Mouse (Mus musculus): ENCODE measurements around the gene Nipa2.
"Not testable (repeated sequence)": the region's sequence is repeated elsewhere in the genome, so short reads cannot be mapped to it uniquely, and the experiment has no call there.

Gene Nipa2

DNA sequence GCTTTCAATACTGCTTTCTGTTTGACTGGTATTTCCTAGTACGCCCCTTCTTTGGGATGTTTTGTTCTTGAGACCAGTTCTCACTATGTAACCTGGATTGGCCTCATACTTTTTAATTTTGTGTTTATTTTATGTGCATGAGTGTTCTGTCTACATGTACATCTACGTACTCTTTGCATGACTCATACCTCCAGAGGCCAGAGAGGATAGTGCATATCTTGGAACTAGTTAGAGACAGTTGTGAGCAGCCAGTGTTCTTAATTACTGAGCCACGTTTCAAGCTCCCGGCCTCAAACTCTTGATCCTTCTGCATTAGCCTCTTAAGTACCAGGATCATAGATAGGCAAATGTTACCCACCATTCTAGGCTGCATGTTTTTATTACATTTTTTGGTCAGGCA, 23.9 kb downstream of the Nipa2 start:
- no peak for DNase-seq (ENCODE audit: low spot score)

DNA sequence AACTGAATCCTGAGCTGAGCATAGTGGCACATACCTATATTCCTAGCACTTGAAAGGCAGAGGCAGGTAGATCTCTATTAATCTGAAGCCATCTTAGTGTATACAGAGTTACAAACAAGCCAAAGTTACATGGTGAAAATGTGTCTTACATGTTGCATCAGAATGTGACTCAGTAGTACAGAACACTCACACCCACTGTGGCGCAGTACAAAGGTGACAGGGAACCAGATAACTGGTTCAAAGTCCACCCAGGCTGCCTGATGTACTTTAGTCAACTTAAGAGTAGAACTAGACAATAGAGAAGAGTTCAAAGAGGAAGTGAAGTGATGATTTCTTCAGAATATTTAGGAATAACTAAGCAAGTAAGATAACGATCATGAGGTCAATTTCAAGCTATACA, 27.3 kb downstream of the Nipa2 start:
- DNase-seq (ENCODE audit: low spot score) = no peak

DNA sequence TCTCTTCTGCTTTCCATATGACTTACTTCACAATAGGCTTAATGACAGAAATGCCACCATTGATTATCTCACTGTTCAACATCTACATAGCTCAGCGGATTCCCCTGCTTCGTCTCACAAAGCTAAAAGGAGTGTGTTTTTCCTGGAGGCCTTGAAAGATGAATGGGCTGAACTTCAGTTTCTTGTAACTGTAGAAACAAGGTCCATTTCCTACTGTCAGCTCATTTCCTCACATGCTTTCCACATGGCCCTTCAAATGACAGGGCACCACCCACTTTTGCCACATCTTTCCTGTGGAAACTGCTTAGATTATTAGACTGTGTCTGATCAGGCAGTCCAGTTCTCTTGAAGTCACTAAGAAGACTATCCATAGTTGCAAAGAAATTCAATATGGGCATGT, 33.6 kb downstream of the Nipa2 start:
- DNase-seq (ENCODE audit: low spot score) = no peak

DNA sequence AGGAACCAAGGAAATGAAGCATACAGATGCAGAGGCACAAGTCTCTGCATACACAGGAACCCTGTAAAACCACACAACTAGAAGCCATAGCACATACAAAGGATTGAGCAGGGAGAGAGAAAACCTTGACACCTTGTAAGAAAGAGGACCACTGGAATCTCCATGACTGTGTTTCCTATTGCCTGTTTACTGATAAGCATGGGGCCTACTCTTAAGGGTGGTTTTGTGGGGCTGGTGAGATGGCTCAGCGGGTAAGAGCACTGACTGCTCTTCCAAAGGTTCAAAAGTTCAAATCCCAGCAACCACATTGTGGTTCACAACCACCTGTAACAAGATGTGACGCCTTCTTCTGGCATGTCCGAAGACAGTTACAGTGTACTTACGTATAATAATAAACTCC, 35.0 kb downstream of the Nipa2 start:
- no peak for DNase-seq (ENCODE audit: low spot score)

DNA sequence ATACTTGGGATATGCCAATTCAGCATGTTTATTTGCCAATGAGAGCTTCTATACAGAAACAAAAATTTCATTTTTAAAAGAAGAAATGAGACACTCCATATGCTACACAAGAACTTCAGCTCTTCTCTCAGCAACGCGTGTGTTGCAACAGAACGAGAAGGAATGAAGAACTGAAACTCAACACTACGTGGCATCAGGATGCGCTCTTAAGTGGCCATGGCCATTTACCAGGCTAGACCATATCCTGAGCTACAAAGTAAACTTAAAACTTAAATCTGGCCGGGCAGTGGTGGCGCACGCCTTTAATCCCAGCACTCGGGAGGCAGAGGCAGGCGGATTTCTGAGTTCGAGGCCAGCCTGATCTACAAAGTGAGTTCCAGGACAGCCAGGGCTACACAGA, 43.9 kb downstream of the Nipa2 start:
- DNase-seq (ENCODE audit: low spot score) = not testable (repeated sequence)

DNA sequence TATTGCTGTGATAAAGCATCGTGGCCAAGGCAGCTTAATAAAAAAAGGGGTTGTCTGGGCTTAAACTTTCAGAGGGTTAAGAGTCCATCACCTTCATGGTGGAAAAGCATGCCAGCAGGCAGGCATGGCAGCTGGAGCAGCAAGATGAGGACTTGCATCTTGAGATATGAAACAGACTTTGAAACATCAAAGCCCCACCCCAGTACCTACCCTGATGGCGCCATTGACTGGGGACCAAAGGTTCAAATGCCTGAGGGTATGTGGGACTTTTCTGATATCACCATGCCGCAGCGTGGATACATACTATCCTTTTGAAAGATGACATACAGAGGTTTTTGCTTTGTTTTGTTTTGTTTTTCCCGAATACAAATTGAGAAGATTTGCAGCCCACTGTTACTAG, 50.2 kb downstream of the Nipa2 start:
- no peak for DNase-seq (ENCODE audit: low spot score)

DNA sequence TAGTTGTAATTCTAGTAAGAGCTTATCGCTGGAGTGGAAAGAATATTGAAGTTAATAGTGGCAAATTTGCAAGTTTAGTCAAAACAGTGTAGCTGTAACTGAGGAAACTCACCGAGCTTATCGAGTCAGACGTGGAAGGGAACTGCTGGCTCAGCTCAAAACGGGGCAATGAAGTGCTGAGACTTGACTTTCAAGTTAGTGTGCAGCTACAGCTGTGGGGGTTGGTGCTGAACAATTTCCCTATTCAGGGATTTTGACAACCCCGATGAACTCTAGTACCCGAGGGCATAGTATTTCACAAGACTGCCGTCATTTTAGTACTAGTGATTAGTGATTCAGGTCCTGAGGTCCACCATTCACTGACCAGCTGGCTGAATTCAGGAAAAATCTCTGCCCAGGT, 50.9 kb downstream of the Nipa2 start:
- no peak for DNase-seq (ENCODE audit: low spot score)

DNA sequence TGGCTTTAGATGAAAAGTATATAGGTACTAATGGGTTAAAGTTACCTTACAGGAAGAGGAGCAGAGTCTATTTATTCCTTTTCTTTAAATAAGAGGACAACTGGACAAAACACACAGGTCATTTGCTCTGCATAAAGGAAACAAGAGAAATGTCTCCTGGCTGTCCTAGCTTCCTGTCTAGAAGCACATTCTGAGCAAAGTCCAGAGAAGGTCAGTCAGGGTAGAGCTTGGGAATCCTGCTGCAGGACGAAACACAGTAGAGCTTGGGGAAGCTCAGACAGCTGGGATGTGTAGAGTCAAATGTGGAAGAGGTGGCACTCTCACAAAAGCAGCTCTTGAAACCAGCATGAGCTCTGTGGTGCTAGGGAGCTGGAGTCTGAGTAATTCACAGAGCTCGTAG, 51.9 kb downstream of the Nipa2 start:
- no peak for DNase-seq (ENCODE audit: low spot score)

DNA sequence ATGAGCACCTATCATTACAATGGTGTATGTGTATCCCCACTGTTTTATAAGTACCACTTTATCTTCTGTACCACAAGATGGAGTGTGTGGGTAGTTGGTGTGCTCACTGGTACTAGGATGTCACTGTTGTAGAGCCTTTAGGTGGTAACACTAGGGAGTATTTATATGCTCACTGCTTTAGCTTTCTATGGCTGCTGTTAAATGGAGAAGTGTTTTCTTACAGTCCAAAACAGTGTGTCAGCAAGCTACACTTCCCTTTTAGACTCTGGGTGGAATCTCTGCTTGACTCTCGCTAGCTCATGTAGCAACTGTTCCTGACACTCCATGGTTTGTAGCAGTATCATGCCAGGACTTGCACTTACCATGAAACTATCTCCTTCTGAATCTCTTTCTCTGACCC, 52.8 kb downstream of the Nipa2 start:
- no peak for DNase-seq (ENCODE audit: low spot score)

DNA sequence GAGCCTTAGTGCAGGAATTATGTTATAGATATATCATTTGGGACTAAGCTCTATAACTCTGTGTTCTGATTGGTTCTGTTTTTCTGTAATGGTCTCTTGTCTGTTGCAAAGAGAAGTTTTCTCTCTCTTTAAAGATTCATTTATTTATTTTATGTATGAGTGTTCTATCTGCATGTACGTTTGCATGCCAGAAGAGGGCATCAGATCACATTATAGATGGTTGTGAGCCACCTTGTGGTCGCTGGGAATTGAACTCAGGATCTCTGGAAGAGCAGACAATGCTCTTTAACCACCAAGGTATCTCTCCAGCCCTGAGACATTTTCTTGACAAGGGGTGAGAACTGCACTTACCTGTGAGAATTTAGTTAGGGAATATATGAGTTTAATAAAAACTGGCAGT, 56.8 kb downstream of the Nipa2 start:
- no peak for DNase-seq (ENCODE audit: low spot score)

DNA sequence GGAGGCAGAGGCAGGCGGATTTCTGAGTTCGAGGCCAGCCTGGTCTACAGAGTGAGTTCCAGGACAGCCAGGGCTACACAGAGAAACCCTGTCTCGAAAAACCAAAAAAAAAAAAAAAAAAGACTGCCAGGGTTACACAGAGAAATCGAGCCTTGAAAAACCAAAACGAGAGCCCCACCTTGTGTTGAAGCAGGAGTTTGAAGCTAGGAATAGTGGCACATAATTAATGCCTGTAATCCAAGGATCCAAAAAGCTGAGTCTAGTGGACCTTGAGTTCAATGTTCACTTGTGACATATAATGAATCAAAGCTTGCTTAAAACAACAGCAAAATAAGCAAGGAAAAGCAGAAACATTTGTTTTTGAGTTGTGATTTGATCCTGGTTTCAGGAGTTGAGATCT, 58.5 kb downstream of the Nipa2 start:
- DNase-seq (ENCODE audit: low spot score) = no peak

DNA sequence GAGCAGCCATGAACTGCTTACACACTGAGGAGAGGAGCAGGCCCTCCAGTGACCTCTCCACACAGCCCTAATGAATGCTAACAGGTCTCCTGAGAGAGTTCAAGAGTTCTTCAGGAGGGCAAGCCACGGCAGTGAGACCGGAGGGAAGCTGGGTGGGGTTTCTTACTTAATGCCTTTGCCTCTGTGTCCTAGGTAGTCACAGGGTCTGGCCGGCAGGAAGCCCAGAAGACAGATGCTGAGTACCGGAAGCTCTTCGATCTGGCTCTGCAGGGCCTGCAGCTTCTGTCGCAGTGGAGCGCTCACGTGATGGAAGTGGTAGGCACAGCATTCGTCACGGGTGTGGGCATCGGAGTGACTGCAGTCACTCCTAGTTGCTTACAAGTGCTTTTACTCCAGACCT, 70.5 kb downstream of the Nipa2 start:
- DNase-seq (ENCODE audit: low spot score) = no peak

DNA sequence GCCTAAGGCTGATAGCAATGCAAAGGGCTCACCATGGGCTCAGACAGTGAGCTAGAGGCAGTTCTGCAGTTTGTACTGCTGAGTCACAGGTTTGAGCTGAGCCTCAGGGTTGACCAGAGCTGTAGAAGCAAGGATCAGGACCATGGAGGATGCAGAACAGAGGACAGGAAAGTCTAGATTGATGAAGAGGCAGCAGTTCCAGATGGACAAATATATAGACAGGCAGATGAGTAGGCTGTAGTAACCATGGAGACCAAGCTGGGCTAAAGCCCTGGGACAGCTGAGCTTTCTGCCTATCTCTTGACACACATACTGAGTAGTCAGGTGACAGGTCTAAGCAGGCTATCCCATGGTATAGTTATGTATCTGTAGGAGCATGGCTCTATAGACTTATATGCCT, 71.5 kb downstream of the Nipa2 start:
- no peak for DNase-seq (ENCODE audit: low spot score)

DNA sequence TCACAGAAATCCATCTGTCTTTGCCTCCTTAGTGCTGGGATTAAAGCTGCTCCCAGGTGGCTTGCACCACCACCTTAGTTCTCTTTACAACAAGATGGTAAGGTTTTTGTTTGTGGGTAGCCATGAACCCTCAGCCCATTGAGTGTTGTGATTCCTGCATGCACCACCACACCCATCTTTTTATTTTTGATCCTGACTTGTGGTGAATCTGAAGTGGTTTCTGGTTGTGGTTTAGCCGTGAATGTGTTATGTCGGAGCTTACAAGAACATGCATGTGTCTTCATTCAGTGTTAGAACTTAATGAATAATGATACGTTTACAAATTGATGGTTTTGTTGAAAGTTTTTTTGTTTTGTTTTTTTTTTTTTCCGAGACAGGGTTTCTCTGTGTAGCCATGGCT, 72.3 kb downstream of the Nipa2 start:
- no peak for DNase-seq (ENCODE audit: low spot score)

DNA sequence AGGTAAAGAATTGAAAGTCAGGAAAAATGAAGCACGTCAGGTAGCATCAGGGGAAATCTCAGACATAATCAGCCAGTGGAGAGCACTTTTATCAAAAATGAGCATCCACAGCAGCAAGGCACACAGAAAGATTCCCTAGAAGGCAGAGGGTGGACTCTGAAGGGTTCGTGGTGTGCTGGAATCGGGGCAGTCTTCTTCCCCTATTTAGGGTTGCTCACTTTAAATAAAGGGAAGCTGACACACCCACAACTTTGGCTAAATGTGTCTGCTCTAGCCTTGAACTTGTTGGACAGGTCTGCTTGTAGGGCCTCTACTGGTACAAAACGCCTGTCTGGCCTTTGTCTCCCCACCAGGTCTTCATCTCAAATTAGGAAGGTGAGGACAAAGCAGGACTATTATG, 73.7 kb downstream of the Nipa2 start:
- no peak for DNase-seq (ENCODE audit: low spot score)

Measured in ovary, postnatal 10 days (tissue).